Mouse (Mus musculus) G1E (cell line): ENCODE results near the gene Srebf1. TPM values are rescaled to one million over a fixed set of nuclear protein-coding genes. Genes with fewer than 3 reads are reported as not detected.

Source experiments
- ATAC-seq: 2 replicates; pipeline ENCODE4 v1.8.0; 2016; ENCODE audit warnings: mild to moderate bottlenecking; ENCODE audit not compliant: insufficient number of reproducible peaks, poor library complexity, low FRiP score, severe bottlenecking; ENCODE audit errors: extremely low read depth
- DNase-seq: peaks from one replicate; pipeline ENCODE4 v3.0.0; 2012; ENCODE audit warnings: low spot score
- H3K27me3 ChIP-seq: 2 replicates; pipeline ENCODE4 v1.6.1; 2012; ENCODE audit warnings: mild to moderate bottlenecking, low read length, inconsistent platforms; ENCODE audit not compliant: insufficient read depth
- H3K36me3 ChIP-seq: replicated peaks from 2 replicates; pipeline ENCODE3; 2012; ENCODE audit warnings: mild to moderate bottlenecking, inconsistent platforms
- H3K4me1 ChIP-seq: 2 replicates; pipeline ENCODE4 v1.6.1; 2012; ENCODE audit warnings: low read depth, low read length, inconsistent platforms, mixed read lengths; ENCODE audit not compliant: insufficient read depth
- H3K4me3 ChIP-seq: 2 replicates; pipeline ENCODE4 v1.5.1; 2012; ENCODE audit warnings: low read depth, mild to moderate bottlenecking, inconsistent platforms, low read length, moderate library complexity, mixed read lengths
- H3K9me3 ChIP-seq: replicated peaks from 2 replicates; pipeline ENCODE4 v1.6.1; 2012; ENCODE audit warnings: inconsistent platforms
- CTCF ChIP-seq: IDR thresholded peaks from 2 replicates; pipeline ENCODE4 v1.5.1; 2012; ENCODE audit warnings: low read depth, low read length, inconsistent platforms, mixed read lengths
- GATA1 ChIP-seq: IDR thresholded peaks from 2 replicates; pipeline ENCODE4 v1.6.1; 2012; ENCODE audit warnings: borderline replicate concordance, low read length, inconsistent platforms, mixed read lengths
- GATA2 ChIP-seq: IDR thresholded peaks from 2 replicates; pipeline ENCODE4 v1.6.1; 2012; ENCODE audit warnings: low read depth, low read length, inconsistent platforms, borderline replicate concordance
- POLR2AphosphoS5 ChIP-seq: IDR thresholded peaks from 2 replicates; pipeline ENCODE4 v1.6.1; 2012; ENCODE audit warnings: low read depth, low read length, inconsistent platforms; ENCODE audit not compliant: insufficient replicate concordance
- TAL1 ChIP-seq: conservative IDR thresholded peaks from 2 replicates; pipeline ENCODE4 v1.6.1; 2012; ENCODE audit warnings: low read depth, low read length, inconsistent platforms, mixed read lengths
- polyA plus RNA-seq: library from polyadenylated mRNA; stranded (reverse); fragments of >175 nt; gene quantifications from 2 replicates; pipeline ENCODE4 v1.2.3, GENCODE M21; 2012
- total RNA-seq, 2 experiments: library from RNA; stranded (forward) in 1 of 2; stranded (reverse) in 1 of 2; fragments of 200-1000 nt in 1 of 2; fragments of >200 nt in 1 of 2; fragmentation: Nextera tagmentation in 1 of 2; gene quantifications; 2 replicates each; pipeline ENCODE4 v1.2.3; 2014 to 2017

Gene Srebf1
- total and polyA plus RNA-seq, 3 experiments: 66.8 to 276 (median 137) TPM

GRCm38 (mm10) chr11:60244503-60245143 lies 22.2 kb upstream of the Srebf1 start:
- H3K4me1 ChIP-seq: no peaks in the 10 kb centered on the region
- no peak overlapping the region for H3K4me3 ChIP-seq
- H3K36me3 ChIP-seq: peaks cover 61% of the 10 kb centered on the region
- H3K27me3 ChIP-seq: no peaks in the 10 kb centered on the region
- DNase-seq: no peak
- ATAC-seq: no peak
- H3K9me3 ChIP-seq: no peaks in the 10 kb centered on the region
- TF ChIP-seq GATA2: no peak
- no peak for TF ChIP-seq GATA1
- TF ChIP-seq POLR2AphosphoS5: no peak
- TF ChIP-seq CTCF: no peak
- no peak for TF ChIP-seq TAL1

DNA sequence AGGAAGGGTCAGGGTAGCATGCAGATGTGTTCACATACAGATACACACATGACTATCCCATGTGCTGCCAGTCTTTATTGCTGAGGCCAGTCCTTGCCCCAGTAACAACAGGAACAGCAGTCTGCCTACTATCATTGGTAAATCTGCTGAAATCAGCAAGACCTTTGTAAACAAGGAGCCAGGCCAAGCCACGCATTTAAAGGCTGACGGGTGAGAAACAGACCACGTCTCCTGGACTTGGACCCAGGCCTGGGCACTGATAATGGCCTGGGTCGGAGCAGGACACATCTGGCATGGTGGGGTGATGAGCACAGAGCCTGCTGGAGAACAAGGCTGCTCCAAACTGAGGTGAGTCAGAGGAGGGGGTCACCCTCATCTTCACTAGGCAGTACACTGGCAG lies 18.1 kb upstream of the Srebf1 start:
- DNase-seq (no peak), ATAC-seq (no peak)
- no peak for TF ChIP-seq POLR2AphosphoS5
- TF ChIP-seq CTCF: no peak
- no peak for TF ChIP-seq GATA2
- TF ChIP-seq TAL1: no peak
- TF ChIP-seq GATA1: no peak
- peaks cover 53% of the 10 kb centered on the region for H3K36me3 ChIP-seq
- no peaks in the 10 kb centered on the region for H3K4me1 ChIP-seq
- H3K4me3 ChIP-seq: no peak overlapping the region
- H3K27me3 ChIP-seq: no peaks in the 10 kb centered on the region
- H3K9me3 ChIP-seq: no peaks in the 10 kb centered on the region

GRCm38 (mm10) chr11:60235351-60235750 lies 13.0 kb upstream of the Srebf1 start:
- no peak for DNase-seq
- TF ChIP-seq POLR2AphosphoS5 (no peak), GATA2 (no peak), TAL1 (no peak), CTCF (no peak), GATA1 (no peak)

GRCm38 (mm10) chr11:60233235-60233634 lies 10.9 kb upstream of the Srebf1 start:
- H3K27me3 ChIP-seq: no peaks in the 10 kb centered on the region
- DNase-seq (no peak), ATAC-seq (no peak)
- TF ChIP-seq TAL1 (no peak), CTCF (no peak), GATA1 (no peak), POLR2AphosphoS5 (no peak), GATA2 (no peak)
- H3K9me3 ChIP-seq: no peaks in the 10 kb centered on the region
- no peak overlapping the region for H3K4me3 ChIP-seq
- peaks cover 38% of the 10 kb centered on the region for H3K36me3 ChIP-seq
- H3K4me1 ChIP-seq: peaks cover 8% of the 10 kb centered on the region

More at GRCm38 (mm10) chr11:60235351-60235750, 13.0 kb upstream of the Srebf1 start:
- Histone ChIP-seq H3K27me3 (no peaks in the 10 kb centered on the region), H3K9me3 (no peaks in the 10 kb centered on the region), H3K36me3 (peaks cover 26% of the 10 kb centered on the region), H3K4me3 (no peak overlapping the region), H3K4me1 (peaks cover 6% of the 10 kb centered on the region)
- ATAC-seq: no peak

DNA sequence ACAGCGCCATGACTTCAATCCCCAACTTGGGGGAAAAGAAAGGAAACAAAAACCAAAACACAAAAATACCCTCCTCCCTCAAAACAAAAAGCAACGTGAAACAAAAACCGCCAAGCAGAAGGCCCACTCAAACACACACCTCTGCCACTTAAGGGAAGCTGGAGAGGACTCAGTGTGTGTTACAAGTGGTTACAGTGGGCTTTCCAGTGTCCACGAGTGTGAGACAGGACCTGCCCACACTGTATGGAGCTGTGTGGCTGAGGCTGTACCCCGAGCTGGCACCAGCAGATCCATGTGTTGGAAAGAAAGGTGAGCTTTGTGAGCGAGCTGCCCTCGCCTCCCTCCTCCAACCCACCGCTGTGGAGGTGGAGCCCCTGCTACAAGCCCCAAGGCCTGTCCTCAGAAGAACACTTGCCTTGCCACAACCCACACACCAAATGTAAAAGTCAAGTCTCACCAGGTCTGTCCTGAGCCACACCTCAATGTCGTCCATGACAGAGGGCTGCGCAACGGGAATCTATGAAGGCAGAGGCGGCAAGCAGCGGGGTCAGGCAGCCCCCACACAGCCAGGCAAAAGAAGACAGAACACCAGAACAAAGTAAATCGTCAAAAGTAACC lies 10.2 kb upstream of the Srebf1 start:
- Histone ChIP-seq H3K4me1 (peaks cover 8% of the 10 kb centered on the region), H3K36me3 (peaks cover 39% of the 10 kb centered on the region), H3K9me3 (no peaks in the 10 kb centered on the region), H3K27me3 (no peaks in the 10 kb centered on the region; the same call in 1 of the 2 replicates), H3K4me3 (no peak overlapping the region)
- DNase-seq: no peak
- TF ChIP-seq POLR2AphosphoS5: no peak
- no peak for TF ChIP-seq TAL1
- no peak for TF ChIP-seq CTCF
- TF ChIP-seq GATA1: no peak
- TF ChIP-seq GATA2: no peak
- ATAC-seq: no peak

- no peak for TF ChIP-seq CTCF
- TF ChIP-seq GATA2: no peak
- TF ChIP-seq POLR2AphosphoS5: no peak
- no peak for TF ChIP-seq TAL1
- peaks cover 8% of the 10 kb centered on the region for H3K4me1 ChIP-seq
- DNase-seq (no peak), ATAC-seq (no peak)
- H3K4me3 ChIP-seq: no peak overlapping the region
- H3K36me3 ChIP-seq: peaks cover 40% of the 10 kb centered on the region
- no peaks in the 10 kb centered on the region; the same call in 1 of the 2 replicates for H3K27me3 ChIP-seq
- H3K9me3 ChIP-seq: no peaks in the 10 kb centered on the region
These were observed 9.6 kb upstream of the Srebf1 start for GRCm38 (mm10) chr11:60231951-60232350.
